ENCODE assay signal across 8 mouse cellular contexts in genomic region chr5:8798752-8799115, GRCm38 (mm10). TPM values are rescaled to one million over a fixed set of nuclear protein-coding genes. Genes with fewer than 3 reads are reported as not detected.
DNase-seq lines count a peak whose midpoint lies in the region; ATAC-seq and TF ChIP-seq lines count a peak whose summit lies in the region.

No protein-coding gene starts in this region.

- 17% methylated on average over 10 of the region's 10 CpGs for WGBS in forebrain, embryonic 16.5 days
- WGBS in liver, postnatal 0 days (ENCODE audit: insufficient replicate concordance): 24% methylated on average over 10 of the region's 10 CpGs

- H3K9ac ChIP-seq in forebrain, embryonic 16.5 days (replicated peaks; ENCODE audit: low read depth, low read length): peak overlapping the region; percentile 64
- H3K9ac ChIP-seq in liver, postnatal 0 days (replicated peaks): peak overlapping the region; percentile 46; the same call in 1 of the 2 replicates

- H3K9me3 ChIP-seq in forebrain, embryonic 16.5 days (ENCODE audit: control insufficient read depth, low read length): no peaks in the 10 kb centered on the region
- H3K9me3 ChIP-seq in liver, postnatal 0 days (ENCODE audit: low read length): no peaks in the 10 kb centered on the region

- H3K27ac ChIP-seq in forebrain, embryonic 16.5 days (ENCODE audit: low read length): no peak overlapping the region
- H3K27ac ChIP-seq in liver, postnatal 0 days (ENCODE audit: low read depth): no peak overlapping the region

- peak overlapping the region; percentile 59 for H3K4me3 ChIP-seq in forebrain, embryonic 16.5 days (replicated peaks; ENCODE audit: low read length)
- peak overlapping the region; percentile 52 for H3K4me3 ChIP-seq in liver, postnatal 0 days (ENCODE audit: low read depth, low read length)

- H3K4me2 ChIP-seq in forebrain, embryonic 16.5 days (ENCODE audit: low read length): peak overlapping the region; percentile 99
- peak overlapping the region; percentile 84 for H3K4me2 ChIP-seq in liver, postnatal 0 days (ENCODE audit: low read depth, low read length)

- no peak for TF ChIP-seq EP300 in liver, postnatal 0 days (IDR thresholded peaks at IDR 0.05; ENCODE audit: low read depth)

- no peaks in the 10 kb centered on the region for H3K36me3 ChIP-seq in forebrain, embryonic 16.5 days (ENCODE audit: control insufficient read depth, insufficient read depth)
- H3K36me3 ChIP-seq in liver, postnatal 0 days (replicated peaks; ENCODE audit: insufficient read depth, low read length): no peaks in the 10 kb centered on the region

- no peak for TF ChIP-seq CTCF in liver, postnatal 0 days (IDR thresholded peaks at IDR 0.05; ENCODE audit: low read depth)

- peak; percentile 7 for DNase-seq in embryo, embryonic 11 days
- no peak for DNase-seq in embryo, embryonic 9.5 days (ENCODE audit: extremely low spot score)
- no peak for DNase-seq in liver, postnatal 0 days
- DNase-seq in cerebellum, adult 8-10 months: no peak
- DNase-seq in frontal cortex, adult 2 months (ENCODE audit: extremely low spot score in 1 of 2, low spot score in 1 of 2): no peak
- DNase-seq in yolk sac, embryonic 10.5 days (ENCODE audit: low spot score): no peak

- 0 out of 2 replicates have a peak, but pooled peaks cover 6% of the 10 kb centered on the region for H3K4me1 ChIP-seq in forebrain, embryonic 16.5 days (replicated peaks; ENCODE audit: control insufficient read depth, insufficient read depth, low read length)
- 0 out of 2 replicates have a peak, but pooled peaks cover 5% of the 10 kb centered on the region for H3K4me1 ChIP-seq in liver, postnatal 0 days (ENCODE audit: insufficient read depth)

- peak; percentile 22 for ATAC-seq in CD4-positive, CD25-positive, alpha-beta regulatory T cell, adult 4 months
- peak; percentile 29; the same call in 1 of the 2 replicates for ATAC-seq in forebrain, embryonic 16.5 days
- no peak for ATAC-seq in liver, postnatal 0 days

- H3K27me3 ChIP-seq in forebrain, embryonic 16.5 days (replicated peaks; ENCODE audit: control insufficient read depth, insufficient read depth, low read length): no peaks in the 10 kb centered on the region
- H3K27me3 ChIP-seq in liver, postnatal 0 days (ENCODE audit: insufficient read depth, low read length): peaks cover 8% of the 10 kb centered on the region; the same call in 1 of the 2 replicates

RNA-seq across cellular contexts. Expression of gene Abcb1b, which starts 0.8 kb away (rescaled TPM):
- polyA plus RNA-seq in CD4-positive, CD25-positive, alpha-beta regulatory T cell, adult 4 months (2017; shearing (Covaris generic)): 10 to 100 TPM in 1 of 2 experiments, 1 to 10 TPM in 1; 10.0 to 12.1 TPM
- polyA plus RNA-seq in forebrain, embryonic 16.5 days (2015; fragmentation: Nextera tagmentation; extraction: Ambion mirVana): 0.46 and 0.94 TPM in 2 replicates
- polyA plus RNA-seq in liver, postnatal 0 days (2015; fragmentation: Nextera tagmentation; extraction: Ambion mirVana): 0.58 and 0.99 TPM in 2 replicates
- 1.9 and 2.0 TPM in 2 replicates for polyA plus RNA-seq in frontal cortex, adult 2 months (2012; rRNA removed)
